Mouse (Mus musculus) embryonic fibroblast, embryonic 13.5 days (primary cell): ENCODE measurements around the gene Slu7.

Experiments
- CTCF ChIP-seq: IDR thresholded peaks from 2 replicates; pipeline ENCODE4 v1.5.1; 2011; ENCODE audit warnings: mild to moderate bottlenecking, control low read depth, low read length, moderate library complexity, borderline replicate concordance; ENCODE audit not compliant: insufficient read depth
- POLR2A ChIP-seq: IDR thresholded peaks from 2 replicates; pipeline ENCODE4 v1.6.1; 2011; ENCODE audit warnings: low read depth, mild to moderate bottlenecking, control low read depth, low read length, moderate library complexity

DNA sequence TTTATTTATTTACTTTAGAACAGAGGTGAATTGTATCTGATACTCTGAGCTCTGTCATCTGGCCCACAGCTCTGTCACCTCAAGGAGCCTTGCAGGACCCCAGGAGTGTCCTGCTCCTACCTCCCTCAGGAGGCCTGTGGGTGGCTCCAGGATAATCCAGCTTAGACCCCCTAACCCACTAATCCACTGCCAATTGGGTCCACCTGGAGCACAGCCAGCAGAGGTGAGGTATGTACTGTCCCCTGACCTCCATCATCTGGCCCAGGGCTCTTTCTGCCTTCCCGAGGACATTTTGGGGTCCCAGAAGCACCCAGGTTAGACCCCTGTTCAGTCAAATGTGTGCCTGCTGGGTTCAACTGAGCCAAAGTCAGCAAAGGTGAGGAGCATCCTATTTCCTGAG is 33.4 kb upstream of the Slu7 start:
- TF ChIP-seq POLR2A (no peak), CTCF (no peak)
